Mouse (Mus musculus) G1E (cell line): ENCODE measurements around the gene Sh3bgr. TPM values are rescaled to one million over a fixed set of nuclear protein-coding genes. Genes with fewer than 3 reads are reported as not detected.

Source experiments
- ATAC-seq: 2 replicates; pipeline ENCODE4 v1.8.0; 2016; ENCODE audit warnings: mild to moderate bottlenecking; ENCODE audit not compliant: insufficient number of reproducible peaks, poor library complexity, low FRiP score, severe bottlenecking; ENCODE audit errors: extremely low read depth
- DNase-seq: peaks from one replicate; pipeline ENCODE4 v3.0.0; 2012; ENCODE audit warnings: low spot score
- H3K27me3 ChIP-seq: 2 replicates; pipeline ENCODE4 v1.6.1; 2012; ENCODE audit warnings: mild to moderate bottlenecking, low read length, inconsistent platforms; ENCODE audit not compliant: insufficient read depth
- H3K36me3 ChIP-seq: replicated peaks from 2 replicates; pipeline ENCODE3; 2012; ENCODE audit warnings: mild to moderate bottlenecking, inconsistent platforms
- H3K4me1 ChIP-seq: 2 replicates; pipeline ENCODE4 v1.6.1; 2012; ENCODE audit warnings: low read depth, low read length, inconsistent platforms, mixed read lengths; ENCODE audit not compliant: insufficient read depth
- H3K4me3 ChIP-seq: 2 replicates; pipeline ENCODE4 v1.5.1; 2012; ENCODE audit warnings: low read depth, mild to moderate bottlenecking, inconsistent platforms, low read length, moderate library complexity, mixed read lengths
- H3K9me3 ChIP-seq: replicated peaks from 2 replicates; pipeline ENCODE4 v1.6.1; 2012; ENCODE audit warnings: inconsistent platforms
- CTCF ChIP-seq: IDR thresholded peaks from 2 replicates; pipeline ENCODE4 v1.5.1; 2012; ENCODE audit warnings: low read depth, low read length, inconsistent platforms, mixed read lengths
- GATA1 ChIP-seq: IDR thresholded peaks from 2 replicates; pipeline ENCODE4 v1.6.1; 2012; ENCODE audit warnings: borderline replicate concordance, low read length, inconsistent platforms, mixed read lengths
- GATA2 ChIP-seq: IDR thresholded peaks from 2 replicates; pipeline ENCODE4 v1.6.1; 2012; ENCODE audit warnings: low read depth, low read length, inconsistent platforms, borderline replicate concordance
- POLR2AphosphoS5 ChIP-seq: IDR thresholded peaks from 2 replicates; pipeline ENCODE4 v1.6.1; 2012; ENCODE audit warnings: low read depth, low read length, inconsistent platforms; ENCODE audit not compliant: insufficient replicate concordance
- TAL1 ChIP-seq: conservative IDR thresholded peaks from 2 replicates; pipeline ENCODE4 v1.6.1; 2012; ENCODE audit warnings: low read depth, low read length, inconsistent platforms, mixed read lengths
- polyA plus RNA-seq: library from polyadenylated mRNA; stranded (reverse); fragments of >175 nt; gene quantifications from 2 replicates; pipeline ENCODE4 v1.2.3, GENCODE M21; 2012
- total RNA-seq, 2 experiments: library from RNA; stranded (forward) in 1 of 2; stranded (reverse) in 1 of 2; fragments of 200-1000 nt in 1 of 2; fragments of >200 nt in 1 of 2; fragmentation: Nextera tagmentation in 1 of 2; gene quantifications; 2 replicates each; pipeline ENCODE4 v1.2.3; 2014 to 2017

Gene Sh3bgr
- total and polyA plus RNA-seq, 3 experiments, result not detected

DNA sequence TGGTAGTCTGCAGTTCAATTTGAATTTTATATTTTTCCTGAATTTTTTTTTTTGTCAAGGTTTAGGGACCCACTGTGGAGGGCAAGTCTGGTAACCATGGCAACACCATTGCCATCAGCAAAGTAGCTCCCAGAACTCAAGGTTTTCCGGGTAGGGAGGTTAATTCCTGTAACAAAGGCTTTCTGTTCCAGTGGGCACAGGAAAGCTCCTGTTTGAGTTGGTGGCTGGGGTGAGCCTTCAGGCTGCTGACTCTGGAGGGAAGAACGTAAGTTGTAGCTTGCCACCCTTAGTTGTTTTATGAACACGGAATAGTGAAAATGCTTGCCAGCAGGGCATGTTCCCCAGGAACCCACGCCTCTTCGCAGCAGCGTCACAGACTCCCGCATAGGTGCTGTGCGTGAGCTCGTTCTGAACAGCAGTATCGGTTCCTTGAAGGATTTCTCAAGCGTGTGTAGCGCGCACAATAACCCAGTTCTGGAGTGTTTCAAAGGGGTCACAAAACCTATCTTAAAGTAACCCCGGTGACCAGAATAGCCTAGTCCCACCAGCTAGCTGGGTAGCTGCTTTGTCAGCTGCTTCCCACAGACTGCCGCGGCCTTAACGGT lies 35.2 kb downstream of the Sh3bgr start, which contains the start of gene B3galt5:
B3galt5 (plus strand) TSS at position 436 of the 605 bp plus-strand sequence.
- ATAC-seq (no peak), DNase-seq (no peak)
- no peaks in the 10 kb centered on the region for H3K27me3 ChIP-seq
- H3K4me3 ChIP-seq, result no peak within 1 kb of the TSS
- no peaks in the 10 kb centered on the region for H3K9me3 ChIP-seq
- no peaks in the 10 kb centered on the region for H3K4me1 ChIP-seq
- H3K36me3 ChIP-seq, result no peaks in the 10 kb centered on the region
- TF ChIP-seq TAL1 (no peak), GATA2 (no peak), POLR2AphosphoS5 (no peak), CTCF (no peak), GATA1 (no peak)

DNA sequence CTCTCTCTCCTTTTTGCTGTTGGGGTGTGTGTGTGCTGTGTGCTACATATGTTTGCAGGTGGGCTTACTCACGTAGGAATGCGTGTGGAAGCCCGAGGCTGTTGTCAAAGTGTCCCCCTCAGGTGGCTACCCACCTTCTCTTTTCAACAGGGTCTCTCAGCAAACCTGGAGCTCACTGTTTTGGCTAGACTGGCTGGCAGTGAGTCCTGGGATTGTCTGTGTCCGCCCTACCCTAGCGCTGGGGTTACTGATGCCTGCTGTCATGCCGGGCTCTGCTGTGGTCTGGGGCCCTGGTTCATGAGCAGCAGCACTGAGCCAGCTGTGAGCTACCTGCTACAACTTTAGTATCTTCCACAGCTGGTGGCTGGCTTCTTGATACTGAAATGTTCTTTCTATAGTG lies 44.2 kb downstream of the Sh3bgr start:
- Histone ChIP-seq H3K9me3 (0 out of 2 replicates have a peak, but pooled peaks cover 3% of the 10 kb centered on the region), H3K27me3 (peaks cover 2% of the 10 kb centered on the region; the same call in 1 of the 2 replicates), H3K4me3 (no peak overlapping the region), H3K4me1 (no peaks in the 10 kb centered on the region), H3K36me3 (no peaks in the 10 kb centered on the region)
- ATAC-seq (no peak), DNase-seq (no peak)
- no peak for TF ChIP-seq POLR2AphosphoS5
- no peak for TF ChIP-seq GATA2
- no peak for TF ChIP-seq TAL1
- no peak for TF ChIP-seq CTCF
- TF ChIP-seq GATA1, result no peak

DNA sequence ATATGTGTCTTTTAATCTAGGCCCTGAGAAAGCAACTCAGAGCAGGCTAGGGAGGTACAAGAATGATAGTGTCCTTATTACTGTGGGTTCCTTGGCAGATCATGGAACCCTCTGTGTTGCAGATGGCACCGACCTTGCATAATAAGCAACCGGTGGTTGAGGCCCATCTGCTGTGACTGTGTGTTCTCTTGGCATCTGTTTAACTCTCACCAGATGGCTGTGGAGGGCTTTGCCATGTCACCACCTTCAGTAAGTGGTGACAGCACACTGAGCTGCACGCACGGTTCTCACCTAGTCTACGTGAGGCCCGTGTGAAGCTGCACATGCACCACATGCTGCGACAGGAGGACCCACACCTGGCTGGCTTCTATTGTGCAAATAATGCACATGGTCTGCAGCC lies 49.4 kb downstream of the Sh3bgr start:
- TF ChIP-seq GATA2, result no peak
- TF ChIP-seq TAL1, result no peak
- no peak for TF ChIP-seq CTCF
- TF ChIP-seq GATA1, result no peak
- no peak for TF ChIP-seq POLR2AphosphoS5
- Histone ChIP-seq H3K27me3 (no peaks in the 10 kb centered on the region; the same call in 1 of the 2 replicates), H3K4me3 (no peak overlapping the region), H3K4me1 (no peaks in the 10 kb centered on the region), H3K9me3 (0 out of 2 replicates have a peak, but pooled peaks cover 3% of the 10 kb centered on the region), H3K36me3 (no peaks in the 10 kb centered on the region)
- ATAC-seq (no peak), DNase-seq (no peak)

DNA sequence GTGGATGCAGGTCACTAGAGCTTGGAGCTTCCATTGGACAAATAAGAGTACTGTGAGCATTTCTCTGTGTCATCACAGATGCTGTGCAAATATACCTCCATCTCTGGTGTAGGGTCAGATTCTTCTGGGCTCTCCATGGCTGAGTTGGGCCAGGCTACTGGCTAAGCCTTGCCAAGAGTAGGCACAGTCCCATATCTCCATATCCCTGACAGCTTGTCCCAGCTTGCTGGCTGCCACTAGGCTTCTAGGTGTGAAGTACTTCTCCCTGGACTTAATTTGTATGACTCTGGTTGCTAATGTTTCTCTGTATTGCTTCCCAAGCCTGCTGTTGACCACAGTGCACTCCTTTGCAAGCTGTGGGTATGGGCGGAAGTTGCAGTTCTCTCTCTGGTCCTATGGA lies 51.9 kb downstream of the Sh3bgr start:
- Histone ChIP-seq H3K27me3 (no peaks in the 10 kb centered on the region; the same call in 1 of the 2 replicates), H3K36me3 (no peaks in the 10 kb centered on the region), H3K4me1 (no peaks in the 10 kb centered on the region), H3K9me3 (0 out of 2 replicates have a peak, but pooled peaks cover 3% of the 10 kb centered on the region), H3K4me3 (no peak overlapping the region)
- no peak for ATAC-seq
- TF ChIP-seq POLR2AphosphoS5 (no peak), GATA1 (no peak), CTCF (no peak), TAL1 (no peak), GATA2 (no peak)
- no peak for DNase-seq

DNA sequence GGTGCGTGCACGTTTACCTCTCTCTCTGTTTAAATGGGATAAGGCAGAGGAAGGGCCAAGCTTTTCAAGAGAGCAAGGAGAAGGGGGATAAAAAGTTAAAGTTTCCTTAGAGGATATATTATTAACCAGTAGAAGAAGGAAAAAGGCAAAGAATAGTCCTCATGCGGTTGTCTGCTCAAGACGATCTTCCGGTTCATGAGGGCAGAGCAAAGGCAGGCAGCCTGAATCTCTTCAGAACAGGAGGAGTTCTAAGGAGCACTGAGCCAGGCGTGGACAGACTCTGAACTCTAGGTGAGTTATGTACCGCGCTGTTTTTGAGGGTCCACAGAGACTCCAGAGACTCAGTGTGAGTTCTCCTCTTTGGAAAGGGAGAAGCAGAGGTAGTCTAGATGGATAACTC lies 58.2 kb downstream of the Sh3bgr start:
- Histone ChIP-seq H3K4me3 (no peak overlapping the region), H3K4me1 (no peaks in the 10 kb centered on the region), H3K36me3 (no peaks in the 10 kb centered on the region), H3K27me3 (no peaks in the 10 kb centered on the region), H3K9me3 (no peaks in the 10 kb centered on the region)
- TF ChIP-seq GATA1 (no peak), TAL1 (no peak), POLR2AphosphoS5 (no peak), CTCF (no peak), GATA2 (no peak)
- no peak for ATAC-seq
- DNase-seq, result no peak

DNA sequence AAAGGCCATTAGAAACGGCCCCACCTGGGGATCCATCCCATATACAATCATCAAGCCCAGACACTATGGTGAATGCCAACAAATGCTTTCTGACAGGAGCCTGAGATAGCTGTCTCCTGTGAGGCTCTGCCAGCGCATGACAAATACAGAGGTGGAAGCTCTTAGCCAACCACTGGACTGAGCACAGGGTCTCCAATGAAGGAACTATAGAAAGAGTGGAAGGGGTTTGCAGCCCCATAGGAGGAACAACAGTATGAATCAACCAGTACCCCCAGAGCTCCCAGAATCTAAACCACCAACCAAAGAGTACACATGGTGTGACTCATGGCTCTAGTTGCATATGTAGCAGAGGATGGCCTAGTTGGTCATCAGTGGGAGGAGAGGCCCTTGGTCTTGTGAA lies 71.5 kb downstream of the Sh3bgr start:
- Histone ChIP-seq H3K4me3 (no peak overlapping the region), H3K4me1 (no peaks in the 10 kb centered on the region), H3K36me3 (no peaks in the 10 kb centered on the region), H3K9me3 (no peaks in the 10 kb centered on the region), H3K27me3 (no peaks in the 10 kb centered on the region)
- ATAC-seq, result no peak
- no peak for TF ChIP-seq CTCF
- no peak for TF ChIP-seq GATA2
- TF ChIP-seq TAL1, result no peak
- TF ChIP-seq GATA1, result no peak
- TF ChIP-seq POLR2AphosphoS5, result no peak
- no peak for DNase-seq
